Mouse (Mus musculus): ENCODE measurements around the gene Ky. TPM values are rescaled to one million over a fixed set of nuclear protein-coding genes. Genes with fewer than 3 reads are reported as not detected.

Ky gene
- polyA plus RNA-seq, 1 experiment from 2014 or later: 1.6 TPM

- Histone ChIP-seq H3K9me3 (ENCODE audit: control insufficient read depth, low read length) (no peaks in the 10 kb centered on the region), H3K27ac (ENCODE audit: low read depth, low read length) (no peak overlapping the region), H3K36me3 (ENCODE audit: control insufficient read depth, insufficient read depth, low read length) (no peaks in the 10 kb centered on the region), H3K4me2 (ENCODE audit: low read depth, low read length) (no peak overlapping the region), H3K4me1 (ENCODE audit: control insufficient read depth, insufficient read depth, low read length) (no peaks in the 10 kb centered on the region), H3K27me3 (ENCODE audit: control insufficient read depth, insufficient read depth, low read length) (no peaks in the 10 kb centered on the region), H3K9ac (replicated peaks; ENCODE audit: low read depth, low read length) (no peak overlapping the region), H3K4me3 (ENCODE audit: low read depth, low read length) (no peak overlapping the region)
- 88% methylated on average over 3 of the region's 3 CpGs for WGBS
- no peak for ATAC-seq (ENCODE audit: low read depth)
Observed at GRCm38 (mm10) chr9:102553781-102554180, 48.2 kb downstream of the Ky start.

- 95% methylated on average over 3 of the region's 3 CpGs for WGBS
- H3K4me1 ChIP-seq (ENCODE audit: control insufficient read depth, insufficient read depth, low read length): no peaks in the 10 kb centered on the region
- H3K27ac ChIP-seq (ENCODE audit: low read depth, low read length): no peak overlapping the region
- H3K9me3 ChIP-seq (ENCODE audit: control insufficient read depth, low read length): no peaks in the 10 kb centered on the region
- no peak overlapping the region for H3K4me2 ChIP-seq (ENCODE audit: low read depth, low read length)
- H3K27me3 ChIP-seq (ENCODE audit: control insufficient read depth, insufficient read depth, low read length): no peaks in the 10 kb centered on the region
- H3K4me3 ChIP-seq (ENCODE audit: low read depth, low read length): no peak overlapping the region
- H3K9ac ChIP-seq (replicated peaks; ENCODE audit: low read depth, low read length): no peak overlapping the region
- ATAC-seq (ENCODE audit: low read depth): no peak
- no peaks in the 10 kb centered on the region for H3K36me3 ChIP-seq (ENCODE audit: control insufficient read depth, insufficient read depth, low read length)
Observed at GRCm38 (mm10) chr9:102558463-102558862, 52.9 kb downstream of the Ky start.

GRCm38 (mm10) chr9:102572888-102573287 is 67.3 kb downstream of the Ky start:
- no peak for ATAC-seq (ENCODE audit: low read depth)
- no peaks in the 10 kb centered on the region for H3K9me3 ChIP-seq (ENCODE audit: control insufficient read depth, low read length)
- H3K27me3 ChIP-seq (ENCODE audit: control insufficient read depth, insufficient read depth, low read length): no peaks in the 10 kb centered on the region
- H3K4me2 ChIP-seq (ENCODE audit: low read depth, low read length): no peak overlapping the region
- no peak overlapping the region for H3K9ac ChIP-seq (replicated peaks; ENCODE audit: low read depth, low read length)
- 77% methylated on average over 5 of the region's 5 CpGs for WGBS
- H3K4me1 ChIP-seq (ENCODE audit: control insufficient read depth, insufficient read depth, low read length): no peaks in the 10 kb centered on the region
- H3K4me3 ChIP-seq (ENCODE audit: low read depth, low read length): no peak overlapping the region
- H3K27ac ChIP-seq (ENCODE audit: low read depth, low read length): no peak overlapping the region
- no peaks in the 10 kb centered on the region for H3K36me3 ChIP-seq (ENCODE audit: control insufficient read depth, insufficient read depth, low read length)

- no peak for ATAC-seq (ENCODE audit: low read depth)
- H3K4me1 ChIP-seq (ENCODE audit: control insufficient read depth, insufficient read depth, low read length): no peaks in the 10 kb centered on the region
Observed at GRCm38 (mm10) chr9:102577480-102577879, 71.9 kb downstream of the Ky start.

GRCm38 (mm10) chr9:102581921-102582469 is 76.4 kb downstream of the Ky start:
- H3K9me3 ChIP-seq (ENCODE audit: control insufficient read depth, low read length): no peaks in the 10 kb centered on the region
- no peaks in the 10 kb centered on the region for H3K27me3 ChIP-seq (ENCODE audit: control insufficient read depth, insufficient read depth, low read length)
- ATAC-seq (ENCODE audit: low read depth): no peak
- no peaks in the 10 kb centered on the region for H3K36me3 ChIP-seq (ENCODE audit: control insufficient read depth, insufficient read depth, low read length)
- 71% methylated on average over 12 of the region's 12 CpGs for WGBS
- no peaks in the 10 kb centered on the region for H3K4me1 ChIP-seq (ENCODE audit: control insufficient read depth, insufficient read depth, low read length)
- H3K27ac ChIP-seq (ENCODE audit: low read depth, low read length): no peak overlapping the region
- no peak overlapping the region for H3K9ac ChIP-seq (replicated peaks; ENCODE audit: low read depth, low read length)
- H3K4me2 ChIP-seq (ENCODE audit: low read depth, low read length): no peak overlapping the region
- no peak overlapping the region for H3K4me3 ChIP-seq (ENCODE audit: low read depth, low read length)

More at GRCm38 (mm10) chr9:102577480-102577879, 71.9 kb downstream of the Ky start:
- H3K27me3 ChIP-seq (ENCODE audit: control insufficient read depth, insufficient read depth, low read length): no peaks in the 10 kb centered on the region
- WGBS: 85% methylated on average over 5 of the region's 5 CpGs
- H3K9me3 ChIP-seq (ENCODE audit: control insufficient read depth, low read length): no peaks in the 10 kb centered on the region
- H3K9ac ChIP-seq (replicated peaks; ENCODE audit: low read depth, low read length): no peak overlapping the region
- no peaks in the 10 kb centered on the region for H3K36me3 ChIP-seq (ENCODE audit: control insufficient read depth, insufficient read depth, low read length)
- no peak overlapping the region for H3K4me3 ChIP-seq (ENCODE audit: low read depth, low read length)
- H3K4me2 ChIP-seq (ENCODE audit: low read depth, low read length): no peak overlapping the region
- H3K27ac ChIP-seq (ENCODE audit: low read depth, low read length): no peak overlapping the region

- Histone ChIP-seq H3K9ac (replicated peaks; ENCODE audit: low read depth, low read length) (no peak overlapping the region), H3K9me3 (ENCODE audit: control insufficient read depth, low read length) (no peaks in the 10 kb centered on the region), H3K4me3 (ENCODE audit: low read depth, low read length) (no peak overlapping the region), H3K4me1 (ENCODE audit: control insufficient read depth, insufficient read depth, low read length) (no peaks in the 10 kb centered on the region), H3K27ac (ENCODE audit: low read depth, low read length) (no peak overlapping the region), H3K4me2 (ENCODE audit: low read depth, low read length) (no peak overlapping the region), H3K36me3 (ENCODE audit: control insufficient read depth, insufficient read depth, low read length) (no peaks in the 10 kb centered on the region), H3K27me3 (ENCODE audit: control insufficient read depth, insufficient read depth, low read length) (no peaks in the 10 kb centered on the region)
- ATAC-seq (ENCODE audit: low read depth): no peak
- WGBS: 59% methylated on average over 5 of the region's 5 CpGs
Observed at GRCm38 (mm10) chr9:102587347-102587746, 81.8 kb downstream of the Ky start.

- Histone ChIP-seq H3K27ac (ENCODE audit: low read depth, low read length) (no peak overlapping the region), H3K4me3 (ENCODE audit: low read depth, low read length) (no peak overlapping the region), H3K27me3 (ENCODE audit: control insufficient read depth, insufficient read depth, low read length) (no peaks in the 10 kb centered on the region), H3K36me3 (ENCODE audit: control insufficient read depth, insufficient read depth, low read length) (peaks cover 12% of the 10 kb centered on the region), H3K4me1 (ENCODE audit: control insufficient read depth, insufficient read depth, low read length) (no peaks in the 10 kb centered on the region), H3K4me2 (ENCODE audit: low read depth, low read length) (no peak overlapping the region), H3K9me3 (ENCODE audit: control insufficient read depth, low read length) (no peaks in the 10 kb centered on the region), H3K9ac (replicated peaks; ENCODE audit: low read depth, low read length) (no peak overlapping the region)
- WGBS: 62% methylated on average over 6 of the region's 6 CpGs
- ATAC-seq (ENCODE audit: low read depth): no peak
Observed at GRCm38 (mm10) chr9:102594667-102595393, 89.3 kb downstream of the Ky start.

Other genes starting within 250 kb of the Ky start
- 42.0 and 48.7 TPM in 2 replicates for gene Ephb1, start 151.1 kb upstream of the Ky start, polyA plus RNA-seq (2014; fragmentation: Nextera tagmentation; extraction: Ambion mirVana)
- 132 and 160 TPM in 2 replicates for gene Anapc13, start 120.5 kb downstream of the Ky start, polyA plus RNA-seq (2014; fragmentation: Nextera tagmentation; extraction: Ambion mirVana)
- gene Cep63, start 120.8 kb downstream of the Ky start, polyA plus RNA-seq (2014; fragmentation: Nextera tagmentation; extraction: Ambion mirVana): 33.4 and 37.4 TPM in 2 replicates
- gene Amotl2, start 210.9 kb downstream of the Ky start, polyA plus RNA-seq (2014; fragmentation: Nextera tagmentation; extraction: Ambion mirVana): 37.7 and 58.9 TPM in 2 replicates

All from neural tube, embryonic 14.5 days (tissue).